Mouse (Mus musculus) embryonic fibroblast, embryonic 13.5 days (primary cell): ENCODE data around the gene Zfp119b.

Source experiments
- CTCF ChIP-seq: IDR thresholded peaks from 2 replicates; pipeline ENCODE4 v1.5.1; 2011; ENCODE audit warnings: mild to moderate bottlenecking, control low read depth, low read length, moderate library complexity, borderline replicate concordance; ENCODE audit not compliant: insufficient read depth
- POLR2A ChIP-seq: IDR thresholded peaks from 2 replicates; pipeline ENCODE4 v1.6.1; 2011; ENCODE audit warnings: low read depth, mild to moderate bottlenecking, control low read depth, low read length, moderate library complexity

DNA sequence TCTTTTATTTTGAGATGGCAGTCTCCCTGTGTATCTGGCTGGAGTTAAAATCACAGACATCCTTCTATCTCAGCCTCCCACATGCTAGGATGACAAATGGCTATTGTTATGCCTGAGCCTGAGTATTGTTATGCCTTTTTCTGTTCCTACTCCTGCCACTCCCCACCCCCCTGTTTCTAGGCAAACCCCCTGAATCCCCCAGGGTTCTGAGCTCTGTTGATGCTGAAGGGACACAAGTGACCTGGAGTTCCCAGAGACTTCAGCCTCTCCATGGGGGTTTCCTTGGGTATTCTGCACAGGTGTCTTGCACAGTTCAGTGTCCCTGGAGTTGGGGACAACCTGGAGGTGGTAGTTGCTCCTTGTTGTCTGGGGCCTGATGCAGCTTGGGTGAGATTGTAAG lies 2.7 kb upstream of the Zfp119b start:
- TF ChIP-seq POLR2A (no peak), CTCF (no peak)
